In the genomic region with DNA sequence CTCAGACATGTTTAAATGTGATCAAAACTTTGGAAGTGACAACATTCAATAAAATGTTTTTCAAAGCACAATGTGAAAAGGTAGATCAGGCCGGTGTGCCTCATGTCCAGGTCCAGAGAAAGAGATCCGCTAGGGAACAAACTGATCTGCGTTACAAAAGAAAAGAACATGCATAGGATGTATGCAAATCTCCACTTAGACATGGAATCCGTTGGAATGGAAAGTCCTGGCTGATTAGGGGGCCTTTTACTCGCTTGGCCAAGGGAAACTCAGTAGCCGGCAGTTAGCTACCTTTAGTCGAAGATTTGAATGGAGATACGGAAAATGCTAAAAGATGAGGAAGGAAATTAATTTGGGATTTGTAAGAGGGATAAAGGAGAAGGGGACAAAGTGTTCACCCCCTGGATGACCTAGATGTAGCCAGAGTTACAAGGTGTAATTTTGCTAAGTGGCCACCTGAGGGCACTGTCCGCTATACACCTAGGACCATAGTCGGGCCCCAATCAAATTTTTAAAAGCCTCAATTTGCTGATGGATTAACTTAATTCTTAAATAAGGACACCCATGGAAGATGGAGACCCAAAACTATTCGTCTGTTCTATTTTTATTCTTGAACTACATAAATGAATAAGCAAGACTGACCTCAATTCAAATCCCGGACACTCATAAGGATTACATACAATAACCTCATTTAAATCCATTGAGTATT, we compare ENCODE assay signal across 8 mouse cellular contexts.
DNase-seq lines count a peak whose midpoint lies in the region; ATAC-seq and TF ChIP-seq lines count a peak whose summit lies in the region.

No protein-coding gene starts in this region.

- no peaks in the 10 kb centered on the region for H3K9me3 ChIP-seq in lung, postnatal 0 days (ENCODE audit: low read length)
- H3K9me3 ChIP-seq in kidney, postnatal 0 days (replicated peaks; ENCODE audit: low read length): no peaks in the 10 kb centered on the region

- H3K9ac ChIP-seq in lung, postnatal 0 days (replicated peaks; ENCODE audit: low read depth): no peak overlapping the region
- no peak overlapping the region for H3K9ac ChIP-seq in kidney, postnatal 0 days (ENCODE audit: low read depth, low read length)

- 56% methylated on average over 12 of the region's 12 CpGs for WGBS in lung, postnatal 0 days
- 57% methylated on average over 12 of the region's 12 CpGs for WGBS in kidney, postnatal 0 days

- H3K27ac ChIP-seq in lung, postnatal 0 days (ENCODE audit: low read length): no peak overlapping the region
- H3K27ac ChIP-seq in kidney, postnatal 0 days: no peak overlapping the region

- H3K4me3 ChIP-seq in lung, postnatal 0 days (ENCODE audit: low read depth, low read length): no peak overlapping the region
- H3K4me3 ChIP-seq in kidney, postnatal 0 days (replicated peaks; ENCODE audit: low read depth, low read length): no peak overlapping the region

- H3K4me1 ChIP-seq in lung, postnatal 0 days (ENCODE audit: insufficient read depth, low read depth, low read length): no peaks in the 10 kb centered on the region
- H3K4me1 ChIP-seq in kidney, postnatal 0 days (replicated peaks; ENCODE audit: insufficient read depth, low read length): no peaks in the 10 kb centered on the region

- TF ChIP-seq CTCF in lung, postnatal 0 days (IDR thresholded peaks at IDR 0.05): peak; percentile 60
- peak; percentile 69 for TF ChIP-seq CTCF in kidney, postnatal 0 days (IDR thresholded peaks at IDR 0.05; ENCODE audit: low read depth)

- no peak for DNase-seq in cerebellum, adult 11 months
- peak; percentile 44 for DNase-seq in lung, postnatal 0 days (ENCODE audit: low spot score)
- no peak for DNase-seq in lung, postnatal 10 days
- DNase-seq in cerebellum, postnatal 14 days: peak; percentile 65 to 68
- peak; percentile 64 for DNase-seq in kidney, postnatal 0 days (ENCODE audit: low spot score)
- DNase-seq in frontal cortex, postnatal 25 days (ENCODE audit: low spot score in 2 of 2): no peak
- no peak for DNase-seq in thymus, postnatal 14 days

- no peaks in the 10 kb centered on the region for H3K36me3 ChIP-seq in lung, postnatal 0 days (ENCODE audit: insufficient read depth, low read length)
- no peaks in the 10 kb centered on the region for H3K36me3 ChIP-seq in kidney, postnatal 0 days (ENCODE audit: insufficient read depth, low read length)

- peak; percentile 63; the same call in 1 of the 2 replicates for ATAC-seq in cerebellum, adult (ENCODE audit: insufficient number of reproducible peaks, low FRiP score, low TSS enrichment)
- no peak for ATAC-seq in lung, postnatal 0 days
- ATAC-seq in kidney, postnatal 0 days (replicated peaks; ENCODE audit: low FRiP score, low read depth): no peak

- H3K27me3 ChIP-seq in lung, postnatal 0 days (replicated peaks; ENCODE audit: insufficient read depth, low read length): no peaks in the 10 kb centered on the region
- H3K27me3 ChIP-seq in kidney, postnatal 0 days (ENCODE audit: insufficient read depth, low read length): no peaks in the 10 kb centered on the region

- H3K4me2 ChIP-seq in lung, postnatal 0 days (replicated peaks; ENCODE audit: low read depth, low read length): no peak overlapping the region
- no peak overlapping the region for H3K4me2 ChIP-seq in kidney, postnatal 0 days (ENCODE audit: low read length)

- TF ChIP-seq EP300 in lung, postnatal 0 days (IDR thresholded peaks at IDR 0.05): no peak

Comparison
In these comparisons a context has a peak if more than half of its experiments do, and no peak if none do; other contexts are left out.
1. DNase-seq: peak in lung, postnatal 0 days (single experiment), cerebellum, postnatal 14 days (2 of 2) and kidney, postnatal 0 days (single experiment); none in cerebellum, adult 11 months (single experiment), lung, postnatal 10 days (single experiment), frontal cortex, postnatal 25 days (0 of 2) and thymus, postnatal 14 days (single experiment).